Mouse (Mus musculus) cortical plate, adult 2 months (tissue): ENCODE measurements around the gene Mepce.

Experiments used
- CTCF ChIP-seq: fragments of 200-500 bp; IDR thresholded peaks from 2 replicates; pipeline ENCODE4 v1.5.1; 2011; ENCODE audit warnings: mild to moderate bottlenecking, control low read depth, low read length; ENCODE audit not compliant: insufficient read depth; ENCODE audit errors: extremely low read depth
- POLR2A ChIP-seq: fragments of 200-500 bp; IDR thresholded peaks from 2 replicates; pipeline ENCODE4 v1.6.1; 2011; ENCODE audit warnings: mild to moderate bottlenecking, low read length, control low read depth; ENCODE audit not compliant: insufficient read depth; ENCODE audit errors: extremely low read depth

DNA sequence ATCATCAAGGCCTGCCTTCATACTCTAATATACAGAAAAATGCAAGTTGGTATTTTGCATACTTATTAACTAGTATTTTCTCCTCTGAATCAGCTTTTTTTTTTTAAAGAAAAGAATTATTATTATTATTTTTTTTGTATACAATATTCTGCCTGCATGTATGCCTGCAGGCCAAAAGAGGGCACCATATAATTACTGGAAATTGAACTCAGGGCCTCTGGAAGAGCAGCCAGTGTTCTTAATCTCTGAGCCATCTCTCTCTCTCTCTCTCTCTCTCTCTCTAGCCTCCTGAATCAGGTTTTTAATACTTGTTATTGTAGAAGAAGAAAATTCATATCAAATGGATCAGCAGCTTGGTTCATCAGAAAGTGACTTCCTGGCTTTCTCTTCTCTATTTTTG lies 4.1 kb upstream of the Mepce start:
- no peak for TF ChIP-seq CTCF
- TF ChIP-seq POLR2A: no peak
